Mouse (Mus musculus): Measurements from ENCODE around the gene Svop. TPM values are rescaled to one million over a fixed set of nuclear protein-coding genes. Genes with fewer than 3 reads are reported as not detected.

The Svop gene
- total RNA-seq (2021), result 100 to 1,000 TPM; 170 to 182 TPM
- long read RNA-seq, experiment 1, transcript Svop-201 (16 exons, 3,379 nt), result major isoform, 157 of 203 reads
- long read RNA-seq, experiment 1, partial matches to known transcripts, result 15 of 203 reads
- long read RNA-seq, experiment 1, other reads (novel, unspliced or antisense), result 30 of 203 reads
- long read RNA-seq, experiment 2, transcript Svop-201 (16 exons, 3,379 nt), result major isoform, 200 of 253 reads
- long read RNA-seq, experiment 2, partial matches to known transcripts, result 23 of 253 reads
- long read RNA-seq, experiment 2, other reads (novel, unspliced or antisense), result 30 of 253 reads

GRCm38 (mm10) chr5:114091057-114091807 lies at the start of gene Svop:
Gene Svop, minus strand, starts transcription at chr5:114091570.
- no peak; the same call in 1 of the 2 replicates for TF ChIP-seq CTCF (conservative IDR thresholded peaks at IDR 0.05)
- peak; percentile 74 to 79 for DNase-seq (ENCODE audit: low spot score in 2 of 2)
- peak within 1 kb of the TSS; percentile 80 for H3K4me3 ChIP-seq
- H3K27ac ChIP-seq, result peak within 1 kb of the TSS; percentile 99

- peak; percentile 63 to 82 for DNase-seq (ENCODE audit: low spot score in 2 of 2)
- TF ChIP-seq CTCF (conservative IDR thresholded peaks at IDR 0.05), result no peak
- H3K27ac ChIP-seq, result peak overlapping the region; percentile 80
- no peak overlapping the region for H3K4me3 ChIP-seq
Observed at GRCm38 (mm10) chr5:114139175-114139574, 47.8 kb upstream of the Svop start.

- no peak for DNase-seq (ENCODE audit: low spot score in 2 of 2)
- no peak for TF ChIP-seq CTCF (conservative IDR thresholded peaks at IDR 0.05)
- peak overlapping the region; percentile 80 for H3K27ac ChIP-seq
Observed at GRCm38 (mm10) chr5:114138277-114139164, 47.2 kb upstream of the Svop start.

GRCm38 (mm10) chr5:114137481-114138276 lies 46.3 kb upstream of the Svop start:
- TF ChIP-seq CTCF (conservative IDR thresholded peaks at IDR 0.05), result no peak
- Histone ChIP-seq H3K4me3 (no peak overlapping the region), H3K27ac (peak overlapping the region; percentile 64)
- no peak for DNase-seq (ENCODE audit: low spot score in 2 of 2)

More at GRCm38 (mm10) chr5:114138277-114139164, 47.2 kb upstream of the Svop start:
- H3K4me3 ChIP-seq, result no peak overlapping the region

GRCm38 (mm10) chr5:114135516-114135915 lies 44.1 kb upstream of the Svop start:
- no peak for TF ChIP-seq CTCF (conservative IDR thresholded peaks at IDR 0.05)
- Histone ChIP-seq H3K27ac (no peak overlapping the region), H3K4me3 (no peak overlapping the region)
- DNase-seq (ENCODE audit: low spot score in 2 of 2), result no peak

- peak; percentile 86 for TF ChIP-seq CTCF (conservative IDR thresholded peaks at IDR 0.05)
- no peak overlapping the region for H3K27ac ChIP-seq
- DNase-seq (ENCODE audit: low spot score in 2 of 2), result peak; percentile 19 to 66
- no peak overlapping the region for H3K4me3 ChIP-seq
Observed at GRCm38 (mm10) chr5:114134091-114134534, 42.7 kb upstream of the Svop start.

- Histone ChIP-seq H3K27ac (no peak overlapping the region), H3K4me3 (no peak overlapping the region)
- TF ChIP-seq CTCF (conservative IDR thresholded peaks at IDR 0.05), result no peak
- no peak for DNase-seq (ENCODE audit: low spot score in 2 of 2)
Observed at GRCm38 (mm10) chr5:114132841-114133240, 41.5 kb upstream of the Svop start.

GRCm38 (mm10) chr5:114131521-114131840 lies 40.1 kb upstream of the Svop start:
- TF ChIP-seq CTCF (conservative IDR thresholded peaks at IDR 0.05), result no peak
- Histone ChIP-seq H3K4me3 (peak overlapping the region; percentile 96), H3K27ac (peak overlapping the region; percentile 43; the same call in 1 of the 2 replicates)
- DNase-seq (ENCODE audit: low spot score in 2 of 2), result peak in 1 of 2 experiments; percentile 16

GRCm38 (mm10) chr5:114130698-114131520 lies 39.5 kb upstream of the Svop start:
- DNase-seq (ENCODE audit: low spot score in 2 of 2), result peak; percentile 91 to 93
- TF ChIP-seq CTCF (conservative IDR thresholded peaks at IDR 0.05), result no peak
- peak overlapping the region; percentile 43; the same call in 1 of the 2 replicates for H3K27ac ChIP-seq
- H3K4me3 ChIP-seq, result peak overlapping the region; percentile 96

- H3K27ac ChIP-seq, result peak within 1 kb of the TSS; percentile 43; the same call in 1 of the 2 replicates
- peak within 1 kb of the TSS; percentile 96 for H3K4me3 ChIP-seq
- TF ChIP-seq CTCF (conservative IDR thresholded peaks at IDR 0.05), result no peak
- no peak for DNase-seq (ENCODE audit: low spot score in 2 of 2)
Observed at GRCm38 (mm10) chr5:114130211-114130605, 38.8 kb upstream of the Svop start, which contains the start of gene Ung. Gene Ung, plus strand, starts transcription at chr5:114130386.
